Mouse (Mus musculus) cerebral cortex, adult 2 months (tissue): Measurements from ENCODE around the gene Abca8b.

Experiments
- WGBS: fragments of 180-500 bp; shearing (Covaris S2); methylation state at CpG from one replicate; pipeline ENCODE4 v1.1.7; 2018; 5-methylcytosine and 5-hydroxymethylcytosine counted together

Abca8b gene

GRCm38 (mm10) chr11:109995624-109996023 lies at the start of gene Abca8b:
Gene Abca8b, minus strand, starts transcription at chr11:109995845.
- under 1% methylated on average over 15 of the region's 15 CpGs for WGBS

- WGBS, result 92% methylated on average over 2 of the region's 2 CpGs
Measured at GRCm38 (mm10) chr11:110037795-110038194, 42.1 kb upstream of the Abca8b start.

GRCm38 (mm10) chr11:110028913-110029695 lies 33.5 kb upstream of the Abca8b start:
- 65% methylated on average over 7 of the region's 7 CpGs for WGBS

- WGBS, result 91% methylated on average over 2 of the region's 2 CpGs
Measured at GRCm38 (mm10) chr11:110010836-110011546, 15.3 kb upstream of the Abca8b start.

- WGBS, result 0% methylated on average over 3 of the region's 3 CpGs
Measured at GRCm38 (mm10) chr11:109995013-109995412, 632 bp downstream of the Abca8b start.

- WGBS, result 57% methylated on average over 6 of the region's 6 CpGs
Measured at GRCm38 (mm10) chr11:109994014-109994413, 1.6 kb downstream of the Abca8b start.

- 51% methylated on average over 3 of the region's 3 CpGs for WGBS
Measured at GRCm38 (mm10) chr11:109991270-109991669, 4.4 kb downstream of the Abca8b start.

- WGBS, result 76% methylated on average over 2 of the region's 2 CpGs
Measured at GRCm38 (mm10) chr11:109990256-109990655, 5.4 kb downstream of the Abca8b start.

GRCm38 (mm10) chr11:109988164-109988563 lies 7.5 kb downstream of the Abca8b start:
- WGBS, result 73% methylated on average over 1 of the region's 1 CpGs

GRCm38 (mm10) chr11:109987460-109988072 lies 8.1 kb downstream of the Abca8b start:
- 60% methylated on average over 11 of the region's 11 CpGs for WGBS

- WGBS, result 96% methylated on average over 2 of the region's 2 CpGs
Measured at GRCm38 (mm10) chr11:109981872-109982271, 13.8 kb downstream of the Abca8b start.

GRCm38 (mm10) chr11:109970521-109970920 lies 25.1 kb downstream of the Abca8b start:
- WGBS, result 81% methylated on average over 4 of the region's 4 CpGs

GRCm38 (mm10) chr11:109961495-109962492 lies 33.9 kb downstream of the Abca8b start:
- WGBS, result 59% methylated on average over 4 of the region's 4 CpGs

- 95% methylated on average over 1 of the region's 1 CpGs for WGBS
Measured at GRCm38 (mm10) chr11:109955185-109955584, 40.5 kb downstream of the Abca8b start.

- WGBS, result 89% methylated on average over 5 of the region's 5 CpGs
Measured at GRCm38 (mm10) chr11:109936915-109937314, 58.7 kb downstream of the Abca8b start.

- 74% methylated on average over 4 of the region's 4 CpGs for WGBS
Measured at GRCm38 (mm10) chr11:109933207-109933606, 62.4 kb downstream of the Abca8b start.

- WGBS, result 77% methylated on average over 2 of the region's 2 CpGs
Measured at GRCm38 (mm10) chr11:109928489-109928888, 67.2 kb downstream of the Abca8b start.

GRCm38 (mm10) chr11:109926718-109927680 lies 68.6 kb downstream of the Abca8b start:
- WGBS, result 69% methylated on average over 7 of the region's 7 CpGs

GRCm38 (mm10) chr11:109922236-109922635 lies 73.4 kb downstream of the Abca8b start:
- WGBS, result 80% methylated on average over 3 of the region's 3 CpGs

- 86% methylated on average over 2 of the region's 2 CpGs for WGBS
Measured at GRCm38 (mm10) chr11:109919480-109919879, 76.2 kb downstream of the Abca8b start.
